Mouse (Mus musculus): ENCODE measurements around the gene Lrrfip1.

Gene Lrrfip1

DNA sequence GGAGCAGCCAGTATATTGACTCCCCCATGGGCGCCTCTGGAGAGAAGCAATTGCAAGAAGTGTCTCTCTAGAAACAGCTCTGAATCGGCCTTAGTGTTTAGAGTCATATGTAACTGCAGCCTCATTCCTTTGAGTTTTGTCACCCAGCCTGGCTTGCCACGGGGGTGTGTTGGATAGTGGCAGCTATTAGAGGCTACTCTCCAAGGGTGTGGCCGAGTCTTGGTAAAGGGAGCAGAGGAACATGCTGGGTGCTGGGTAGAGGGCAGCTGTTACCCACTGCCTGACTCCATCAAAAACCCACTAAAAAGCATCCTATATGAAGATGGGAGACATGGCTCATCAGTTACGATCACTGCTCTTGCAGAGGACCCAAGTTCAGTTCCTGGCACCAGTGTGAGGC lies 24.7 kb downstream of the Lrrfip1 start:
- 79% methylated on average over 5 of the region's 5 CpGs for WGBS

DNA sequence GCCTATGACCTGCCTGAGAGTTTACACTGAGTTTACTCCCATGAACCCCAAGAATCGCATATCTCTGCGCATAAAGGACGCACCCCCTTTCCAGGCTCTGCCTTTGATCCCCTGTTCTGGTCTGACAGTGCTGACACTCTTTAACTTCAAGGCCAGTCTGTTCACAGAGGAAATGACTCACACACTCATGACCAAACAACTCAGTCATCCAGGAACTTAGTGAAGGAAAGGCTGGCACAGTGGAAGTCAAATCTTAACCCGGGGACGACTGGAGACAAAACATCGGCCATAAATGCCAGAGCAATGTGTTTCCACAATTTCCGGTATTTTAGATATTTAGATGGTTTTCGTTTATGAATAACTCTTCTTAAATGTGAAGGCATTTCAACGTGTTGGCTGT lies 25.4 kb downstream of the Lrrfip1 start:
- 77% methylated on average over 9 of the region's 9 CpGs for WGBS

DNA sequence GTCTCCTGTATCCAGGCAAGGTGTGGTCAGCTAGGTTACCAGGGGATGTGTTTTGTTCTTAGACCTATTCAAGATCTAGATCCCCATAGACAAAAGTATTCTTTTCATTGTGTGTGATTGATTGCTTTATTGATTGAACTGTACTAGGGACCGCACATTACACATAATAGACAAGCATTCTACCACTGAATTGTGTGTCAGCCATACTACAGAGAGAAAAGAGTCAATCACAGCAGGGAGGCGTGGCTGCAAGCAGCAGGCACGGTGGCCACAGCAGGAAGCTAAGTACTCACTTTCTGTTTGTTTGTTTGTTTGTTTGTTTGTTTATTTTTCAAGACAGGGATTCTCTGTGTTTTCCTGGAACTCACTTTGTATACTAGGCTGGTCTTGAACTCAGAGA lies 25.9 kb downstream of the Lrrfip1 start:
- WGBS: 75% methylated on average over 3 of the region's 3 CpGs

DNA sequence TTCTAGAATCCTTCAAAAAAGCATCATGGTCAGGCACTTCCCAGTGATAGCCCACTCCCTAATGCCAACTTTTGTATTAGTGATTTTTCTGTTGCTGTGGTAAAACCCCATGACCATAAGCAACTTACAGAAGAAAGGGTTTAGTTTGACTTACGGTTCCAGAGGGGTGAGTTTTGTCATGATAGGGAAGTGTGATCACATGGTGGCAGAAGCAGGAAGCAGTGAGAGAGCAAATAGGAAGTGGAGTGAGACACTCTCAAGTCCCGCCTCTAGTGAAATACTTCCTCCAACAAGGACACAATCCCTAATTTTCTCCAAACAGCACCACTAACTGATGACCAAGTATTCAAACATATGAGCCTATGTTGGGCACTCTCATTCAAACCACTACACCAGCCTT lies 28.4 kb downstream of the Lrrfip1 start:
- whole genome bisulfite sequencing: 94% methylated on average over 2 of the region's 2 CpGs

DNA sequence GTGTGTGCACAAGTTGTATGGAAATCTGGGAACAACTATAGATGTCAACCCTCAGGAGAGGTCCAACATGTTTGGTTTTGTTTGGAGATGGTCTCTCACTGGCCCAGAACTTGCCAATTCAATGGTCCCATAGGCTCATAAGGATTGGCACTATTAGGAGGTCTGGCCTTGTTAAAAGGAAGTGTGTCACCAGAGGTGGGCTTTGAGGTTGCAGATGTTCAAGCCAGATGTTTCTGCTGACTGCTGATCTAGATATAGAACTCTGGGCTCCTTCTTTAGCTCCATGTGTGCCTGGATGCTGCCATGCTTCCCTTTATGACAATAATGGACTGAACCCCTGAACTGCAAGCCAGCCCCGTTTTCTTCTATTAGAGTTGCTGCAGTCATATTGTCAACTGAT lies 31.8 kb downstream of the Lrrfip1 start:
- 84% methylated on average over 1 of the region's 1 CpGs for WGBS

DNA sequence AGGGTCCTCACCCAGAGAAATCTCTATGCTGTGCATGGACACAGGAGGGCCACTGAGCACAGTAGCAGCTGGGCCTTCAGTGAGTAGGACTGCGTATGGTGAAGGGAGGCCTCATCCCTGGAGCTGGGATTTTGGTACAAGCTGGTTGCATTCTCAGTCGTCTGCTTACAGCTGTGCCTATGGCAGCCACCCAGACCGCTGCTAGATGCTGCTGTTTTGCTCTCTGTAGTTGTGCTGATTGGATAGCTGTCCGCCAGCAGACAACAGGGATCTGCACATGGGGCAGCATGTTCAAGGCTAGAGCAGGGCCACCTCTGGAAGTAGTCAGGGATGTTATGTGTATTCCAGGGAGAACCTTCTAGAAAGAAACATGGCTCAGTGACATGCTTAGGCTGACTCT lies 33.0 kb downstream of the Lrrfip1 start:
- 66% methylated on average over 4 of the region's 4 CpGs for WGBS

DNA sequence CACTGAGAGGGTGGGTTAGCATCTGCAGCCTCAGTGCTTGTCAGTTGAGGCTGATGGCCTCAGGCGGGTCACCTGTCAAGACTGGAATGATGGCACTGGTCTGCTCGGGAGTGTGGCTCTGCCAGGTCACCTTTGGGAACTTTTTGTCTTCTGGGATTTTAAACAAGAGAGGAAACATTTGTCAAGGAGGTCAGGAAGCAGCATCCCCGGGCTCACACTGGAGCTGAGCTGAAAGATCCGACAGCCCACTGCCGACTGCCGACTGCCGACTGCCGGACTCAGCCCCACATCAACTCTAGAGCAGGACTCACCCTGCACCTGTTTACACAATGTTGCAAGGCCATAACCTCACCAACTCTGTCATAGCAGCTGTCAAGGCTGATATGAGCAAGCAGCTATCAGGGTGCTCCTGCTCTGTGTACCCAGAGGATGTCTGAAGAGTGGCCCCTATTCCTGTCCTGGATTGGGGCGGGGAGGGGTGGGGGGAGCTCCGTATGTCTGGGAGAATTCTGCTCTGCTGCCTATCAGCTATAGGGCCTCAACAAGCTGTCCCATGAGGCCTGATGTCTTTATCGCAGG lies 33.9 kb downstream of the Lrrfip1 start:
- 87% methylated on average over 11 of the region's 11 CpGs for WGBS

DNA sequence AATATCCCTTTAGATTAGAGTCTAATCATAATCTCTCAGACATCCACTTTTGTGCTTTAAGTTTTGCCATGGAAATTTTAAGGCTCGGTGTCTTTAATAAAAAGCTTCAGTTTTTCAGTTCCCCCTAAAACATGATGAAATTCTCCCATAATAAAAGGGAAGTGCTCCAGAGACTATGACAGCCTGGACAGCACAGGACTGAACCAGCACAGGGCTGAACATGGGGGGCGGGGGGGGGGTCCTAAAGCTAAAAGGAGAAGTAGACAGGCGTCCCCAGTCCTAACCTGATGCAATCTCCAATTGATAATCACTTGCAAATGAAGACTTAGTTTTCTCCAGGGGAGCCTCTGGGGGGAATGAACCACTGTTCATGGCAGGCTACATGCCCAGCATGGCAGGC lies 36.0 kb downstream of the Lrrfip1 start:
- 89% methylated on average over 3 of the region's 3 CpGs for WGBS

DNA sequence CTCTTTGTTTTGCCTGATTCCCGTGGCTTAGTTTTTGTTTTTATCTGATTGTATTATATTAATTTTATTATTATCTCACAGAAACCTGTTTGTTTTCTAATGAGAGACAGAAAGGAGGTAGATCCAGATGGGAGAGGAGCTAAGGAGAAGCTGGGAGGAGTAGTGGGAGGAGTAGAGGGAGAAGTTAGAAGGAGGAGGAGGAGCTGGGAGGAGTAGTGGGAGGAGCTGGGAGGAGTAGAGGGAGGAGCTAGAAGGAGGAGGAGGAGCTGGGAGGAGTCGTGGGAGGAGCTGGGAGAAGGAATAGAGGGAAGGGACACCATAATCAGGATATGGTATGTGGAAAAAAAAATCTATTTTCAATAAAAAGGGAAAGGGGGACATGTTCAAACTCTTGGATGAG lies 36.7 kb downstream of the Lrrfip1 start:
- WGBS: 81% methylated on average over 2 of the region's 2 CpGs

DNA sequence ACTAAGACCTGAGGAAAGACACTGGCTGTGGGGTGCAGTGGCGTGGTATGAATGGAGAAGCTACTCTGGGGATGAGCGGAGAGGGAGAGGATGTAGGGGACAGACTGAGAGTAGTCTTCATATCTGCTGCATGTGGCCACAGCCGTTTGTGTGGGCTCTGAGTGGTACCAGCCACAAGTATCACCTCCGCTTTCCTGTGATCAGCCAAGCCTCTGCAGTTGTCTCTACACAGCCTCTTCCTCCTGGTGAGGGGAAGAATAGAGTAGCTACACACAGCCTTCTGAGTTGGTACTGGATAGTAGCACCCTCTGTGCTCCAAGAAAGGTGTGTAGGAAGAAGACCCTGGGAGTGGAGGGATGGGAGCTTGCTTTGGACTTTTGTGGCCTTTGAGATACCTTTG lies 38.7 kb downstream of the Lrrfip1 start:
- 63% methylated on average over 4 of the region's 4 CpGs for WGBS

DNA sequence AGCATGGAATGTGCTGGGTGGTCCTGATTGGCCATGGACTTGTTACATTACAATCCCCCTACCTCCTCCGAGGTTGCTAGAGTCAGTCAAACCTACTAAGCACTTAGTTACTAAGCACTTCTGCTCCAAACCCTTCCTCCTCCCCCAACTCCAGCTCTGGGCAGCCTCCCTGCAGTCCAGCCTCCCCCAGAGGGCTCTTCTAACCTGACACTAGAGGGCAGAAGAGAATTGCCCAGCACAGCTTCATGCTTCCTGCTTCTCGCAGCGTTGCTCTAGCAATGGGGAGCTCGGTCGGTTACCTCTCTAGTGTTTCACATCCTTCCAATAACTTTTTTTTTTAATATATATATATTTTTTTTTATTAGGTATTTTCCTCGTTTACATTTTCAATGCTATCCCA lies 39.5 kb downstream of the Lrrfip1 start:
- 59% methylated on average over 6 of the region's 6 CpGs for WGBS

DNA sequence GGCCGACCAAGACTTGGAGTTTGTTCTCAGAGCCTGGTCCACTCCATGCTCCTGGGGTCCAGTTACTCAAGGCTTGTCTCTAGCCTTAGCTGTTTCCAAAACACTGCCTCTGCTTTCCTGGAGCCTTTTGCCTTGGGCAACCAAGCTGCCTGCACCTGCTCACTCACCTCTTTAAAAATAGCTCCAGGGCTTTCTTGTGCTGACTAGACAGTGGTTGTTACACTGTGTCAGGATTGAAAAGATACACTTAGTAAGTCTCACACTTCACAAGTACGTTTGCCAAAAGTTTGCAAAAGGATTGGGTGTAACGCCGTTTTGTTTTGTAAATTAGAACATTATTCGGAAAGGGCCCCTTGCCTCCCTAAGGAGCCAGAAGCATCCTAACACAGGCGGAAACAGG lies 40.0 kb downstream of the Lrrfip1 start:
- 27% methylated on average over 6 of the region's 6 CpGs for WGBS

DNA sequence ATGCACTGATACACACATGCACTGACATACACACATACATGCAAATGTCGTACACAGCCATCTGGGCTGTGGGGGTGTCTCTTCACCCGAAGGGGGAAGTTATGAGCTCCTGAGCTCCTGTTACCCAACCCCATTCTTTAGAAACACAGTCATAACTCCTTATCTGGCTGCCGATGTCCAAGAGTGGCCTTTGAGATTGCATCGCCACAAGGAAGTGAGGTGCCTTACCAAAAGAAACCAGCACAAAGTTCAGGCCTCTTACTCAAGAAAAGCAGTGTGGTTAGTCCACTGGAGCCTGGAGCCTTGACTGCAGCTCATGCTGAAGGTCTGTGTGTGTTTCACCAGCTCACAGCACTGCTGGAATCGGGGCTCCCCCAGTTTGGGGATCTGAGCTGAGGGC lies 43.1 kb downstream of the Lrrfip1 start:
- WGBS: 75% methylated on average over 5 of the region's 5 CpGs

DNA sequence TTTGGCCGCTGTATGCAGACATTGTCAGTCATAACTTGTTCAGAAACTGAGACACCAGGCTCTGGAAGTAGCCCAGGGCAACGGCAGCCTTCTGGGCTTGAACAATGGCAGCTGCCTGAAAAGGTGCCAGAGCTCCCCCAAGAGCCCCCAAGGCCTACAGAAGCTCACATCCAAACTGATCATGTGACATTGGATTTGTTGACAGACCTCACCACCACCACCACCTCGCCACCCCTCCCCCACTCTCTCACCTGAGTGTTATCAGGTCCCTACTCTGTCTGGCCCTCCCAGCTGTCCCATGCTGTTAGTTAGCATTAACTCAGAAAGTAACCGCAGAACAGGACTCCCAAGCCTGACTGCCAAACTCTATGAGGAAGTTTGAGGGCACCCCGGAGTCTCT lies 44.7 kb downstream of the Lrrfip1 start:
- WGBS: 54% methylated on average over 5 of the region's 5 CpGs

DNA sequence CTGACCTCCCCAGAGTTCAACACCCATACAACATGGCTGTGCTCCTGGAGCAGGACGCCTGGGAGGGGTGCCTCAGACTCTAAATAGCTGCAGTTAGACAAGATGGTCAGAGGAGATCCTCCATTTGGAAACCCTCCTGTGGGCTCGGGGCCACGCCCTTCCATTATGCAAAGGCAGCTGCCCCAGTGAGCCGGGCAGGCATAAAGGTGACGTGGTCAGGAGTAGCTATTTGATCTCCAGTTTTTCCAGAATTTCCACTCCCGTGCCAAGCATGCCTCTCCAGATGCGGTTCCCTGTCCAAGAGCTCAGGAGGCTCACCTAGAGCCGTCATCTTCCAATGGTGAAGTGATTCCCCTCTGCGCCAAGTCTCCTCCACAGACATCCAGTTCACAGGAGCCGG lies 45.6 kb downstream of the Lrrfip1 start:
- WGBS: 96% methylated on average over 10 of the region's 10 CpGs

DNA sequence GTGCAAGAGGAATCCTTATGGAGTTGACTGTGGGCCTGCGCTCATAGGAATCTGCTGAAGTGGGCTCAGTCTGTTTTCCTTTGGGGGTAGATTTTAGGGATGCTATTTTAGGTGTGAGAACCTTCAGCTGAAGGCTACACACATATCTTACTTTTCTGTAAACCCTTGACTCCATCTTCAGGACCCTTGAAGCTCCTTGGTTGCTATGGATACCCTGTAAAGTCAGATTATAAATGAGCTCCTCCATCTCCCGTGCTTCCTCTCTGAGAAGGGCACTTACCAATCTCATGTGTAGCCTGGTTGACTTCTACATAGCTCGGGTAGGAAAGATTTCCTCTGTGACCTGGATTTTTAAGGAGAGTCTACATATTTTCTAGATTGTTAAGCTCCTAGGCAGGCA lies 46.1 kb downstream of the Lrrfip1 start:
- 61% methylated on average over 3 of the region's 3 CpGs for WGBS

DNA sequence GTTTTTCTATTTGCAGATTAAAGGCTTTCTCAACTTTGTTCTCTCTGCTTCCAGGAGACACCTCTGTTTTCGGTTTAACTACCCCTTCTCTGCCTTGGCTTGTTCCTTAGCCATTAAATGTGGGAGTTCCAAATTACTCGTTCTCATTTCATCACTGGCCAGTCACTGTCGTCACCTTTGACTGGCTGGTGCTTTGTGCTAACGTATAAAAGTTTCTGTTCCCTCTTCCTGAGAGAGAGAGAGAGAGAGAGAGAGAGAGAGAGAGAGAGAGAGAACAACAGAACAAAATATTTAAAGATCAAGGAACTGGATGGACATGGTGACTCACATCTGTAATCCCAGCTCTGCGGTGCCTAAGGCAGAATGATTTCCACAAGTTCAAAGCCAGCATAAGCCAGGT lies 47.7 kb downstream of the Lrrfip1 start:
- 81% methylated on average over 5 of the region's 5 CpGs for WGBS

DNA sequence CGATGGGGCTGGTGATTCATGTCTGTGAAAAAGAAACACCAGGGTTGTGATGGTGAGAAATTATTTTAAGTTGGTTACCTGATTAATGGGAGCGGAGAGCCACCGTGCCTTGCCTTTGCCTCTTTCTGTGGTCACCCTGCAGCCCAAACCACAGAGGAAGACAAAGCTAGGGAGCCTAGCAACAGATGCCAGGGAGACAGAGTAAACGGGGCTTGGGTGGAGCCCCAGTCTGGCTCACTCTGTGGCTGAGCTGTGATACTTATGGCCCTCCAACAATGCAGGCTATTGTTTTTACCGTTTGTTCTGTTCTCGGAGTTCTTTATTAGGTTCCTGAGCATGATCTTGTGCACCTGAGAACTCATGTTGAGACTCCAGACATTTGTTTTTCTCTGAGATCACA lies 50.8 kb downstream of the Lrrfip1 start:
- 64% methylated on average over 6 of the region's 6 CpGs for WGBS

DNA sequence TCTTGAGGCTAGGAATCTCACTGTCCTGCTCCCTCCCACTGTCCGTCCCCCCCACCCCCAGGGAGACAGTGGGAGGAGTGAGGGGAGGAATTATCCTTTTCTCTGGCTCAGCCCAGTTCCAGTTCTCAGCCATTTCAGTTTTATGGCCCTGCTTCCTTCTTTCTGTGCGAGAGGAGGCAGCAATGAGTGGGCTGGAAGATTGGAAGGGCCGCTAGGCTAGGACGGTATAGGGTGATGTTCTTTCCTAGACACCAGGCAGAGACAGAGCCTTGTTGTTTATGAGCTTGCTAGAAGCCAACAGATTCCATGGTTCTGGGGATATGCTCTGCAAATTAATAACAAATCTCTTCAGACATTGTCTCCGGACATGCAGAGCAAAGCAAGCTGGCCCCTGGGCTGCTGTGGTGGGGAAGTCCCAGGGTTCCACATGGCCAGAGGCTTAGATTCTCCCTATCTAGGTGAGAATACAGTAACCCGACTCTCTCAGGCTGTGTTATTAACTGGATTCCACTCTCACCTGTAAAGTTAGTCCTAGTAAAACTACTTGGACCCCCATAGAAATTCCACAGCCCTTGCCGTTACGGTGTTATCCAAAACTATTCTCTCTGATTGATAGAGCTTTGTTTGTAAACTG lies 53.0 kb downstream of the Lrrfip1 start:
- WGBS: 61% methylated on average over 8 of the region's 8 CpGs

DNA sequence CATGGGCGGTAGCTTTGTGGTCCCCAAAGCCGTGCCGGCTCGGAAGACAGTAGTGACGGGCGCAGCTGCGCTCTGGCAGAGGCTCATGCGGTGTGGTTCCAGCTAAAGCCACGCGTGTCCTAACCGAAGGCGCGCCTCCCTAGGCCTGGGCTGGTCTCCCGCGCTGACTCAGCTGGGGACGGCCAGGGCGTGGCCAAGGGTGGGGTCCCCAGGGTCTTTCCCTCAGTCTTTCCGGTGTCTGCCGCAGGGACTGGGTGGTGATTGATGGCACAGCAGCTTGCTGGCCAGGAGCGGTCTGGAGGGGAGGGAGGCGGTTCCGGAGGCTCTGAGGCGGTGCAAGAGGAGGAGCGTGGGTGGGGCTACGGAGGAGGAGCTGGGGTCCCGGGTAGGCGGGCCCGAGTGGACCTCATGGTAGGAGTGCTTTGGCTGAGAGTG lies 54.2 kb downstream of the Lrrfip1 start:
- WGBS: under 1% methylated on average over 28 of the region's 28 CpGs

DNA sequence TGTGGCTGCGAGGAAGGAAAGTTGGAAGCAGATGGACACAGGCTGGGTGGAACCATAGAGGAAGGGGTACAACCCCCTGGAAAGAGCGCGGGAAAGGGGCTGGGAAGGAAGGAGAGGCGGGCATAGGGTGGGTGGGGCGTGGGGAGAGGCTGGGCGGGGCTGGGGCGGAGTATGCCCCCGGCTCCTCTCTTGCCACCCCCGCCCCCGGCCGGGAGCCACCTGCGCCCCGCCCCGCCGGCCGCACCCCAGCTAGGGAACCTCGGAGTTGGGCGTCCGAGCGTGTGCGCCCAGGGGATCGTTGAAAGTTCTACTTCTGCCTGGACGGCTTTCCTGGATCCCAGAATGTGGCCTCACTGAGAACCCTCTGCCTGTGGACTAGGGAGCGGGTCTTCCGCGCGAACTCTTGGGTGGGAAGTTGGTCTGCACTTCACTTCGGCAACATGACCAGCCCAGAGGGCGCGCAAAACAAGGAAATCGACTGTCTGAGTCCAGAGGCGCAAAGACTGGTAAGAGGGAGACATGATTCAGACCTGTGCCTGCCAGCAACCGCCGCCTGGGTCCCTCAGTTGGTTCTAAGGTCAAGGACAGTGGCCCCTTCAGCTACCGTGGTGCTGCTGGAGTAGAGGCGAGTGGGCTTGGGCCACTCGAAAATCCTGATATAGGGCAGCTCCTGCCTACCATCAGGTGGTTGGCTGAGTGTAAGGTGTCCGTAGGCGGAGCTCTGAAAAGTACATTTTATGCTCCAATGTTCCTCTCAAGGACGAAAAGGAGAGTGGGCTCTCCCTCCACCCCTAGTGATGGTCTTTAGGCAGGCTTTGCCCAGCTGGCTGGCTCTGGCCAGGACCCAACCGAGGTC lies 54.9 kb downstream of the Lrrfip1 start:
- 9% methylated on average over 39 of the region's 41 CpGs for WGBS

DNA sequence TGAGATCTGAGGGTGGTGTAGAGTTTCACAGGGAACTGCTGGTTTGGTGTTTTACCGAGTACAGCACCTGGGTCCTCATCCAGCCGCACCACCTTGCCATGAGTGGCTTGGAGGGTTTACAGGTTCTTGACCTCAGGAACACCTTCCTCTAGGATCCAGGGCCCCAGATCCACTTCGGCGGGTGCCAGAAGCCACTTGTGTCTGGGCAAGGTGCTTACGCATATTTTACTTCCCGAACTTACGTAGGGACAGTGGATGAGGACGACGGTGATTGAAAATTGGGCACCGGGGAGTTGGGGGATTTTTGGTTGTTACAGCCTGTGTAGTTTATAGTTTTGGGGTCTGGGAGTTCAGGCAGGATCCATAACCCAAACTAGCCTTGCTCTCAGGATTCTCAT lies 55.5 kb downstream of the Lrrfip1 start:
- 62% methylated on average over 10 of the region's 10 CpGs for WGBS

DNA sequence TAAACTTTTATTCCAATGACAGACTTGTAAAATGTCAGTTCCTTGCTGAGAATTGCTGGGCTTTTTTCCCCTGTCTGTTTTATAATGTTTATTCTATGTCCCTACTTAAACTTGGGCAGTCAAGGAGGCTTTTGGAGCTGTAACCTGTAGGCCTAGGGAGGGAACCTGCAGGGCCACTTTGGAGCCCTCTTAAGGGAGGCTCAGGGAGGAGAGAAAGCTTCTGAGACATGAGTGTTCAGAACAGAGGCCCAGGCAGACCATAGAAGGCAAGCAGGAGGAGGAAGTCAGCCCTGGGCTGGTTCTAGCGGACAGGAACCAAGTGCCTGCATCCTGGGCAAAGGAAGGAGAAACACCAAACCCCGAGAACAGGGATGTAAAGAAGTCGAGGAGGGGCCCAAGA lies 56.3 kb downstream of the Lrrfip1 start:
- WGBS: 67% methylated on average over 3 of the region's 3 CpGs
